Mouse (Mus musculus): ENCODE measurements at regions not wholly inside any gene's neighbourhood (a gene's known extent, or its start where the extent isn't known, plus 50 kb on each side); places are given as distances from the start of the nearest gene placed in this dataset.
A peak's percentile ranks its signal among the peaks of the same experiment; 100 is the strongest.

DNA sequence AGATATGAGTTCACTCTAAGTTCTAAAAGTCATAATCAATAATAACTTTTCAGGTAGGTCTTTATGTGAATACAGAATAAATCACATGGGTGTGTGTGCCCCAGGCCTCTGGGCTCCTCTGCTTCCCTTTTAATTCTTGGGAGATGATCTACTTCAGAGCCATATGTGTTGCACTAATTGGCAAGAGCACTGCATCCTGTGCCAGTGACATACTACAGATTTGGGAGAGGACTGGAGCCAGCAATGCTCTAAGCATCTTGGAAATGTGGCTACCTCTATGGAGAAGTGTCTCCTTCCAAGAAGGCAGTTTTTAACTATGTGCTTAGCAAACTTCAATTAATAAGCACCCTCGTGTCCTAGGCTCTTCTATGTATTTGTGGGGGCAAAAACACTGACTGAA, 416.6 kb downstream of the Brinp2 start:
- DNase-seq (ENCODE audit: low read depth, low spot score), result no peak

DNA sequence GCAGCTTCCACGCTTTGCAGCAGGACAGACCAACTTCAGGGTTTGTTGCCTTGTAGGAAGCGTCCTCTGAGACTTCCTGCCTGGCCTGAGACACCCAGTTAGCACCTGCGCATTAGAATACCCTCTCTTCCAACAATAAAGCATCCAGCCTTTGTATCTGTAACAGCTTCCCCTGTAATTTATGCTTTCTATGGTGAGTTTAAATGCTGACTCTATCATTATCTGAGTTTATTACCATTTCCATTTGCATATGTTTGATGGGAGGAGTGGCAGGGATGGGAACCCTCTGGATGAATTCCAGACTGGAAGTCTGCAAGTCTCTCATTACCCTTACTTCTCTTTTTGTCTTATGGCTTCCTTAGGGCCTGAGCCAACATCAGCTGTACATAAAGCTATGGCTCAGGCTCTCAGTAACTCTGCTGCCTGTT, 415.8 kb downstream of the Brinp2 start:
- no peak for DNase-seq (ENCODE audit: low read depth, low spot score)

- no peak for DNase-seq (ENCODE audit: low read depth, low spot score)
Observed at GRCm38 (mm10) chr1:157957506-157957905, 398.6 kb downstream of the Brinp2 start.

DNA sequence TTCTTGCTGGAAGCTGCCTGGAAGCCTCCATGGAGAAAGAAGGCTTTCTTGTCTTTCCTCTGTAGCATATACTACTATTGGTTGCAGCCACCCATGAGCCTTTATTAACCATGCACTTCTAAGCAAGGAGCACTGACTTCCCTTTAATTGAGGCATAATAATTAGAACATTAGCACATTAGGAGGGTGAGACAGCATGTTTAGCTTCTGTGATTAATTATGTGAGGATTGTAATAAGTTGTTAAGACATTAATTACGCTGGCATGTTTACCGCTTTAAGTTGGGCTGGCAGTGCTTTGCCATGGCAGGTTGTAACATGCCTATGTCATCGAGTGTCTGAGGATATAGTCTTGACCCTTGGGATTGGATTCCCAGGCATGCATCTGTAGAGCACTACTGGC, 391.7 kb downstream of the Brinp2 start:
- no peak for DNase-seq (ENCODE audit: low read depth, low spot score)

GRCm38 (mm10) chr1:157969635-157970111, 386.5 kb downstream of the Brinp2 start:
- DNase-seq (ENCODE audit: low read depth, low spot score), result no peak

- DNase-seq (ENCODE audit: low read depth, low spot score), result no peak
Observed at GRCm38 (mm10) chr1:157973373-157974232, 382.5 kb downstream of the Brinp2 start.

GRCm38 (mm10) chr1:157974656-157975055, 381.5 kb downstream of the Brinp2 start:
- DNase-seq (ENCODE audit: low read depth, low spot score), result no peak

DNA sequence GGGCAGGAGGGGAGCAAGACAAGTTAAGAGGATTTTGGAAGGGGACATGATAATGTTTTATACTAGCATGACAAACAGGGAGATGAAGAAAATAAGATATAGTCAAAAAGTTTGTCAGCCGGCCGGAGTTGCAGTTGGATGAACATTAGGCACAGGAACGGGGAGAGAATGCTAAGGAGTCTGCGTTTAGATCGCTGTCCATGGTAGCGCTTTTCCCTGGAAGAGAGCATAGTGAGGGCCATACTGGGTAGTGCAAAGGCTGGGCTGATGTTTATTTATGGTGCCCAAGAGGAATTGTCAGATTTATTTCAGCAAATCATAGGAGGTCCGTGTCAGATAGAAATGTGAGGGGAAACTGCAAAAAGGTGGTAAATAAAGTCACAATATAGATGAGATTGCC, 337.0 kb downstream of the Brinp2 start:
- DNase-seq (ENCODE audit: low read depth, low spot score), result peak; percentile 14

- no peak for DNase-seq (ENCODE audit: low read depth, low spot score)
Observed at GRCm38 (mm10) chr1:158039756-158040155, 316.4 kb downstream of the Brinp2 start.

- DNase-seq (ENCODE audit: low read depth, low spot score), result no peak
Observed at GRCm38 (mm10) chr1:158040334-158040733, 315.8 kb downstream of the Brinp2 start.

DNA sequence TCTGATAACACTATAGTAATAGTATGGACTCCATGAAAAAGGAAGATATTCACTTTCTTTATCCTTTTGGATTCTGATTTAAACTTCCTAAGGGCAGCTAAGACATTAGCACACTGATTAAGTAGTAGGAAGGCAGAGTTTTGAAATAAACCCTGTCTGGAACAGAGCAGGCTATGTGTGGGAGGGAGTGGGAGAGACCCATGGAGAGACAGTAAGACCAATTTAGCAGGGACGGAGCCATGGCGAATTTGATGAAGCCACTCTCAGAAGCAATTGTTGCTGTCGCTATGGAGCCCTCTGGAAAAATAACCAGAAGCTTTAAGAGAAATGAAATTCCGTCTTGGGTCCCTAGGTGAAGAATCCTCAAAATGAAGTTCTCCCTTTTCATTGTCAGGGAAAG, 303.5 kb downstream of the Brinp2 start:
- no peak for DNase-seq (ENCODE audit: low read depth, low spot score)

GRCm38 (mm10) chr1:158054961-158055360, 301.2 kb downstream of the Brinp2 start:
- DNase-seq (ENCODE audit: low read depth, low spot score), result no peak

DNA sequence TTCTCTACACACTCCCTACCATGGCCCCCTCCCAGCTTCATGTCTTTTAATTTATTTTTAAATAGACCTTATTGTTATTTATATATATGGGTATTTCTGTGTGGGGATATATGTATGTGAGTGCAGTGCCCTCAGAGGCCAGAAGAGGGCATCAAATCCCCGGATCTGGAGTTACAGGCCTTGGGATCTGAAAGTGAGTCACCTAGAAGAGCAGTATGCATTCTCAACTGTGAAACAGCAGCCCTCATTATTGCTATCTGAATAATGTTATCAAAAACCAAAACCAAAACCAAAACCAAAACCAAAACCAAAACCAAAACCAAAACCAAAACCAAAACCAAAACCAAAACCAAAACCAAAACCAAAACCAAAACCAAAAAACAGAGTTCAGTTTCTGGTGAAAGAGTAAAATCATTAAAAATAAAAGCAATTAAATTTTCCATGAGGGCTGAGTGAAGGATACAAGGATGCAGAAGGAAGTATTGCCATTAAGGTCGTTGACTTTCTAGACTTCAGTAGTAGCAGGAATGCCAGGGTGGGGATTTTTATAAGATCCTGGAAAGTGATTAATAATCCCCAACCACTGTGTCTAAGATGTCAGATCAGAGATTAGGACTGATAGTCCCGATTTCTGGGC, 299.0 kb downstream of the Brinp2 start:
- peak; percentile 4 for DNase-seq (ENCODE audit: low read depth, low spot score)

DNA sequence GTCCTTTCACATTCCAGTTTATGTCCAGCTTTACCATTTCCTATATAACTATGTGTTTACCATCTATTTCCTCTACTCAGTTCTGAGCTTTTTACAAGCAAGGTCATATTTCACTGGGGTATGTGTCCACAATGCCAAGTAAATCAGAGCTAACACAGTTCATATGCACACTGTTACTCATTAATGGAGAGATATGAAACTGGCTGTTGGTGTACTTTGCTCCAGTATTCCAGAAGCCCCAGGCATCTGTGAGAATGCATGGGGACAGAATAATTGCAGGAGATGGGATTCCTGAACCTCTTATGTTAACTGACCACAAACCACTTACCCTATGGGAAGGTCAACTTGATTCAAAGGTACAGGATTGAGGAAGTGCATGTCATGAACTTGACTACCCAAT, 298.3 kb downstream of the Brinp2 start:
- DNase-seq (ENCODE audit: low read depth, low spot score), result no peak

GRCm38 (mm10) chr1:158061995-158062394, 294.1 kb downstream of the Brinp2 start:
- no peak for DNase-seq (ENCODE audit: low read depth, low spot score)

DNA sequence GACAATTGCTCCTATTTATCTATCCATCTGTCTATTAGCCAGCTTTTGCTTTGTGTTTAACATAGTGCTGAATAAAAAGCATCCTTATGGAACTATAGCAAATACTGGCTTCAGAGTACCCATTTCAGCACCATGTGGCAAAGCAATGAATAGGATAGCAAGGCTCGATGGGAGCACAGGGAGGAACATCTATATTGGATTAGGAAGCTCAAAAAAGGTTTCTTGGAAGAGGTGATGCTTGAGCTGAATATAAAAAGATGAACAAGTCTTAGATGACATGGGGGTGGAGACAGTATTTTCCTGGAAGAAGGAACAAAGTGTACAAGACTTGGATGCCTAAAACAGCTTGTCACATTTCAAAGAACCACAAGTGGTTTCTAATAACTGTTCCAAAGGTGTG, 273.9 kb downstream of the Brinp2 start:
- DNase-seq (ENCODE audit: low read depth, low spot score), result no peak

GRCm38 (mm10) chr1:158085856-158086255, 270.3 kb downstream of the Brinp2 start:
- no peak for DNase-seq (ENCODE audit: low read depth, low spot score)

DNA sequence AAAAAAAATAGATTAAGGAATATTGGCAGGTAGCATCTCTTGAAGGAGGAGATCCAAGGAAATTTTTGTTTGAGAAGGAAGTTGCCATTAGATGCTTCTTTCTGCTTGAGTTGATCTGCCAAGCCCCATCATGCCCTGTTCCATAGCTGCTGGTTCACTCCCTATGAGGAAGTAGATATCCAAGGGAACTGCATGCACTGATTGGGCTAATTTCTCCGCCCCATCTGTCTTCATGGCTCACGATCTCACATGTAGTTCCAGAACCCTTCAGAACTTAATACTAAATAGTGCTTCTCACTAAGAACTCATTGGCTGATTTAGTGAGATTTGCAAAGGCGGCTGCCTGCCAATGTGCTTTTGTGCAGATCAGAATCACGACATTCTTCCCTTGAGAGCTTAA, 258.6 kb downstream of the Brinp2 start:
- no peak for DNase-seq (ENCODE audit: low read depth, low spot score)

- no peak for DNase-seq (ENCODE audit: low read depth, low spot score)
Observed at GRCm38 (mm10) chr1:158119708-158120107, 236.4 kb downstream of the Brinp2 start.

GRCm38 (mm10) chr1:158124902-158125301, 231.2 kb downstream of the Brinp2 start:
- no peak for DNase-seq (ENCODE audit: low read depth, low spot score)

- no peak for DNase-seq (ENCODE audit: low read depth, low spot score)
Observed at GRCm38 (mm10) chr1:158126272-158126671, 229.9 kb downstream of the Brinp2 start.

DNA sequence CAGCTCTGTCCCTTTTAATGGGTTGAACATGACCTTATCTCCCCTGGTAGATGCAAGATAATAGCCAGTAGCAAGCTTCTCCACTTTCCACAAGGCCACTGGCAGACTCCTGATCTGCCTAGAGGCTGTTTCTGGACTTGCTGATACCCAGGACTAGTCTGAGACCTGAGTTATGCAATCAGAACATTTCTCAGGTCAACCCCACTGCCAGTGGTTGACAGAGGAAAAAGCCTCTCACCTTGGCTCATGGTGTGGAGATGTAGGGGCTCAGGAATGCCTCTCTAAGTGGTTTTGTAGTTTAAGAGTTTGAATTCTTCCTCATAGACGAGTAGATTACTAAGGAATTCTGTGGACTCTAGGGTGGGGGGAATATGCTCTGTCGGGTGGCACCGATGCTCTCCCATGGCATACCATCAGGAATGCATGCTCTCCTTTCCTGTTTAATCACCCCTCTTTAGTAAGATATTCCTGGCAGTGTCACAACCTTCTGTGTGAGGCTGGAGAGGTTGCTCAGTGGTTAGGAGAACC, 226.8 kb downstream of the Brinp2 start:
- DNase-seq (ENCODE audit: low read depth, low spot score), result no peak

DNA sequence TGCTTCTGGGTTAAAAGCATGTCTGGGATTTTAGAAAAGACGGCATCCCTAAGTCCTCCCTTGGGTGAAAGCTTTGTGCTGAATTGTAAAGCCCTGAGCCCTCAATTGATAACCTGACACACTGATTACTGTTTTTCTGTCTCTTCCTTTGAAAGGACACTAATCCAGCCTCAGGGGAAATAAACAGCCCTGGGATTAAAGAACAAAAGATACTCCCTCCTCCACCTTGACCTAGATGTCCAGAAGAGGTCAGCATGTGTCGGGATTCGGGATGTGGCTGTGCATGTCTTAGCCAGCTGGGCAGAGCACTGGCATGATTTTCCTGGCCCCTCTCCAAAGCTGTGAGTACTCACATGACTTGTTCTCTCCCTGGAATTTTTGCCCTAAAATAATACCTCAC, 208.6 kb downstream of the Brinp2 start:
- peak; percentile 3 for DNase-seq (ENCODE audit: low read depth, low spot score)
